In the genomic region with DNA sequence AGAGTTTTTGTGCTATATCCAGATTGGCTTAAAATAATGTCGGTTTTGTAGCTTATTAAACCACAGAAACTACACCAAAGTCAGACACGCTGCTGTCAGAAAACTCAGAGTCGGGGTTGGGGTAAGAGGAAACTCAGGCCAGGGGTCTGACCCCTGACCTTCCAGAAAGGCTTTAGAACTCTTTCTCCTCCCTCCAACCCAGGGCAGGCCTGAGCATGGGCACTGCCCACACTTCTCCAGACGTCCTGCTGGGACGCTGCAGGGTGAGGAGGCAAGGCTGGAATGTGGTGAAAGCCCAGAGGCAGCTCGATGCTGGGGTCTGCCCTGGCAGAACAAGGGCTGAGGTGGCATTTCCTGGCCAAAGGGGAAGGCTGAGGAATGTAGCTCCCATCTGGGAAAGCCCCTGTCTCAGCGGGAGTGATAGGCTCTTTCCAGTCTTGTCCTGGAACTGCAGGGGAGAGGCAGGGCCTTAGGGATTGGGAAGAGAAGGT, we compare ENCODE assay signal across 9 mouse cellular contexts. TPM values are rescaled to one million over a fixed set of nuclear protein-coding genes. Genes with fewer than 3 reads are reported as not detected.
DNase-seq lines count a peak whose midpoint lies in the region; ATAC-seq and TF ChIP-seq lines count a peak whose summit lies in the region.
"Had no signal": no experiment of that assay in that cellular context is flagged by ENCODE, and none has a peak within 500 bp of the region (broad histone marks: within the 10 kb centered on the region; RNA-seq: fewer than 3 reads in every experiment).

No protein-coding gene starts in this region.

- H3K4me2 ChIP-seq in intestine, embryonic 16.5 days (ENCODE audit: low read depth, low read length), result peak overlapping the region; percentile 79; the same call in 1 of the 2 replicates

- H3K9ac ChIP-seq in intestine, embryonic 16.5 days (ENCODE audit: low read depth, low read length), result 0 out of 2 replicates have a peak overlapping the region, but pooled peaks have one; percentile 55

- peaks cover 26% of the 10 kb centered on the region for H3K4me1 ChIP-seq in forebrain, embryonic 10.5 days
- no peaks in the 10 kb centered on the region for H3K4me1 ChIP-seq in intestine, embryonic 16.5 days (ENCODE audit: control insufficient read depth, insufficient read depth, low read length)

- 0 out of 2 replicates have a peak, but pooled peaks cover 7% of the 10 kb centered on the region for H3K9me3 ChIP-seq in forebrain, embryonic 10.5 days
- no peaks in the 10 kb centered on the region for H3K9me3 ChIP-seq in intestine, embryonic 16.5 days (ENCODE audit: control insufficient read depth, low read length)

- H3K36me3 ChIP-seq in forebrain, embryonic 10.5 days (replicated peaks), result no peaks in the 10 kb centered on the region
- no peaks in the 10 kb centered on the region for H3K36me3 ChIP-seq in intestine, embryonic 16.5 days (ENCODE audit: control insufficient read depth, insufficient read depth, low read length)

- ATAC-seq in intestine, embryonic 16.5 days, result no peak

- DNase-seq in layer of hippocampus, adult 2 months (ENCODE audit: low spot score in 2 of 2), result no peak
- DNase-seq in layer of hippocampus, adult 11-12 months (ENCODE audit: low spot score), result no peak
- no peak for DNase-seq in forebrain, embryonic 10.5 days (ENCODE audit: extremely low spot score, low spot score)
- DNase-seq in retina, embryonic 14.5 days (ENCODE audit: low spot score), result peak; percentile 23
- DNase-seq in urinary bladder, postnatal 36 days (ENCODE audit: low spot score in 2 of 2), result no peak
- no peak for DNase-seq in gastrocnemius, postnatal 25 days
- DNase-seq in frontal cortex, postnatal 36 days (ENCODE audit: low spot score in 2 of 2), result no peak

- H3K4me3 ChIP-seq in layer of hippocampus, adult 2 months, result peak overlapping the region; percentile 45
- H3K4me3 ChIP-seq in forebrain, embryonic 10.5 days, result peak overlapping the region; percentile 61
- H3K4me3 ChIP-seq in intestine, embryonic 16.5 days (ENCODE audit: low read length), result peak overlapping the region; percentile 44

- H3K27ac ChIP-seq in layer of hippocampus, adult 2 months, result peak overlapping the region; percentile 86
- no peak overlapping the region; the same call in 1 of the 2 replicates for H3K27ac ChIP-seq in forebrain, embryonic 10.5 days
- H3K27ac ChIP-seq in intestine, embryonic 16.5 days (ENCODE audit: low read length), result no peak overlapping the region

- under 1% methylated on average over 7 of the region's 7 CpGs for WGBS in forebrain, embryonic 10.5 days
- WGBS in intestine, embryonic 16.5 days, result 19% methylated on average over 7 of the region's 7 CpGs

- no peak for TF ChIP-seq CTCF in layer of hippocampus, adult 2 months (conservative IDR thresholded peaks at IDR 0.05)

- peaks cover 73% of the 10 kb centered on the region for H3K27me3 ChIP-seq in forebrain, embryonic 10.5 days (ENCODE audit: poor library complexity, severe bottlenecking)
- H3K27me3 ChIP-seq in intestine, embryonic 16.5 days (replicated peaks; ENCODE audit: control insufficient read depth, insufficient read depth, low read length), result peaks cover 32% of the 10 kb centered on the region

RNA-seq across cellular contexts. Expression of a gene that starts 34.6 kb away (rescaled TPM):
- 1 to 10 TPM in 1 of 2 experiments, under 1 TPM in 1; 0.98 to 2.3 TPM for total RNA-seq in layer of hippocampus, adult 2 months (2021)
- polyA plus RNA-seq in forebrain, embryonic 10.5 days (2016; fragmentation: Nextera tagmentation; extraction: Ambion mirVana), result 0.31 and 0.61 TPM in 2 replicates
- polyA plus RNA-seq in intestine, embryonic 16.5 days (2015; fragmentation: Nextera tagmentation; extraction: Ambion mirVana), result not detected in 2 replicates
- total RNA-seq in gastrocnemius, postnatal 25 days (2021), result not detected
- total RNA-seq: neutrophil, adult 5-6 weeks had no signal
